Mouse (Mus musculus): ENCODE results near the gene Tcn2.
"Not testable (repeated sequence)": the region's sequence is repeated elsewhere in the genome, so short reads cannot be mapped to it uniquely, and the experiment has no call there.

Tcn2 gene

DNA sequence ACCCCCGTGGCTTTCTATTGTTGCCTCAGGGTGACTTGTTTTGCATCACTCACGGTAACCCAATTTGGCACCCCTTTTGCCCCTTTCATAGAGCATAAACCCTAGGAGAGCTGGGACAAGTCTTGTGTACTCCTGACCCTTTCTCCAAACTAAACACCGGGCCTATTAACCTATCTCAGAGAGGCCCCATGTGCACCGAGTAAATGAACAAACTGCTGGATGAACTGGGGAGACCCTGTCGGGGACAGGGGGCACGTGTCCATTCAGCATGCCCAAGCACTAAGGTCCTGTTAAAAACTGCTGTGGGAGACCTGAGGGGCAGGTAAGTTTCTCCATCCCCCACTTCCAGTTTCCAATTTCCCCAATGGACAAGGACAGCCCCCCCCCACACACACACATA is 1.0 kb downstream of the Tcn2 start:
- peak; percentile 12 for DNase-seq (ENCODE audit: low read depth, low spot score)

DNA sequence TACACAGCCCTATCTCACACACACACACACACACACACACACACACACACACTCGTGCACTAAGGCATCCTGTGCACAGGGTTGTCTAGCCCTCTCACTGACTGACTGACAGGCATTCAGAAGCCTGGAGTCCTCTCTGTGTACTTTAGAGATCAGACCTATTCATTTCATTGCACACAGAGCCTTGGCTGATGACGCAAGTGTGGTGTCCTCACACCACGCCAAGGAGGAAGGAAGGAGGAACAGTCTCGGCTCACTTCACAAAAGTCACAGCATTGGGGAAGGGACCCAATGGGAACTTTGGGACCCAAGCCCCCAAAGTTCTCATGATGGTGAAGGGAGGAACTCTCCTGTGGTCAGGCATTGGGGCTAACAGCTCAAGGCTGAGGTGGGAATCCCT is 1.9 kb downstream of the Tcn2 start:
- DNase-seq (ENCODE audit: low read depth, low spot score): no peak

DNA sequence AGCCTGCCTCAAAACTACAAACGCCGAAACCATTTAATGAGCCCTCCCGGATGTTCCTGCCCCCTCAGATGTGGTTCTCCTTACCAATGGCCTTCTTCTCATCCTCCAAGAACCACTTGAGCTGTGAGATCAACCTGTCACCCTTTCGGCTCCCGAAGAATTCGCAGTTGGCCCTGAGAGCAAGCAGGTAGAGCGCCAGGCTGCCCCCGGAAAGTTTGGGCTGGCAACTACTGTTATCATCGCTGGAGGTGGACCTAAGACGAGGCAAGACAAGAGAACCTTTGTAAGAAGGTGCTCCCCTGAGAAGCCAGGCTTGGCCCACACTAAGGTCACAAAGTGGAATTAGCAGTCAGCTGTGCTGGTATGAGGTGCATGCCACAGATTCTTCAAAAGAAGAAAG is 6.0 kb downstream of the Tcn2 start:
- no peak for DNase-seq (ENCODE audit: low read depth, low spot score)

DNA sequence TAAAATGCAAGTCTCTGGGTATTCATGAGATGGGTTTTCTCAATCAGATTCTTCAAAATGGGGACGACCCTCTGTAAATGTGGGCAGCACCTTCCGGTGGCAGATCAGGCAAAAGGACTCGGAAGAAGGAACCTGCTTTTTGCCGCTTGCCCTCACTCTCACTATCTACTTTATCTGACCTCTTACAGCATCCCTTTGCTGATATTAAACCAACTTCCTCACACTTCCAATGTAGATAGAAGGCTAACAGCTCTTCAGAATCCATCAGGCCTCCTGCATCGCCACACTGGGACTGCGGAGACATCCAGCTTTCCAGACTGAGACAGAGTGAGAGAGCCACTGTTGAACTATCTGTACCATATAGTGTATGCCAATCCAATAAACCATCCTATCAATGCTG is 9.2 kb downstream of the Tcn2 start:
- no peak for DNase-seq (ENCODE audit: low read depth, low spot score)

DNA sequence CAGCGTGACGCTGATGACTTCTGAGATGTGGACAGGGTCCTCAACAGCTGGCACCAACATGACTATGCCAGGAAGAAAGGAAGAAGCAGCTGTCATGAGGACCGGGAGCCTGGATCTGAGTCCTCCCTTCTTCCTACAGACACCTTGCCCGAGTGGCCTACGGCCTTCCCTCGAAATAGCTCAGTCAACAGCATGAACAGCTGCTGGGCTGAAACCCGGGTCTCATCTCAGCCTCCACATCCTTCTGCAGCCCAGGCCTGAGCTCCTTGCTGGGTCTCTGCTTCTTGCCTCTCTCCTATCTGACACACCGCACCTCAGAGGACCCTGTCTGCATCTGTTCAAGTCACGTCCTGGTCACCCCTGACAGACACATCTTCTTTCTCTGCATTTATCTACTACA is 9.8 kb downstream of the Tcn2 start:
- DNase-seq (ENCODE audit: low read depth, low spot score): no peak

DNA sequence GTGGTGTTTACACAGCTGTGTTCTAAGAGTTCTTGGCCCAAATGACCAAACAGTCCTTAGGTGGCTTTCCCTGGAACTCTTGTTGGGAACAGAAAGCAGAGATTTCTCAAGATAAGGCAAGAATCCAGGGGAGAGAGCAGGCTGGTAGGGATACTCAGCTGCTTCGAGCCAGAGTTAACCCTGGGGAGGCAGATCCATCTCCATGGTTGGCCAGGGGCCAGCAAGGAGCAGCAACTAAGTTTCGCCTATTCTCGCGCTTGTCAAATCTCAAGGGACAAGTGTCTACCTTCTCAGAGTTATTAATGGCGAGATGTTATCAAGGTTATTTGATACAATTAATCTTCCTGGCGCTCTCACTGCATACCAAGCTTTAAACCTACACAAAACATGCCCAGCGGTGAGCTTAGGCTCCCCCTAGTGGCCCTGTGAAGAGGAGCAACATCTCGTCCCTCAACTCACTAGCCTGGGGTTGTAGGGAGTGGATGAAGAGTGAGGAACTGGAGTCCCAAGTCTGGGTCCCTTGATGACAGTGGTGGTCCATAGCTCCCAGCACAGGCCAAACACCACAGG is 10.6 kb downstream of the Tcn2 start:
- DNase-seq (ENCODE audit: low read depth, low spot score): peak; percentile 76

DNA sequence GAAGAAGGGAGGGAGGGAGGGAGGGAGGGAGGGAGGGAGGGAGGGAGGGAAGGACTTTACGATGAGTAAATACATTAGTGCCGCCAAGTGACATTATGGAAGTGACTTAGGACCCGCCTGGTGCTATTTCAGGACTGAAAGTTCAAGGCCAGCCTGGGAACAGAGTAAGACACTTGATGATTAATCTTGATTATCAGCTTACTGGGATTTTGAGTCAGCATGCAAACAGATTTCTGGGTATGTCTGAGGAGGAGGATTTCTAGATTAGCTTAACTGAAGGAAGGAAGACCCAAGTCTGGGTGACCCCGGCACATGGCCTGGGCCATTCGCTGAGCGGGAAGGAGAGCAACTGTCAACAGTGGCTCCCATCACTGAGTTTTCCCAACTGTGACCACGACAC is 11.5 kb downstream of the Tcn2 start:
- DNase-seq (ENCODE audit: low read depth, low spot score): no peak

DNA sequence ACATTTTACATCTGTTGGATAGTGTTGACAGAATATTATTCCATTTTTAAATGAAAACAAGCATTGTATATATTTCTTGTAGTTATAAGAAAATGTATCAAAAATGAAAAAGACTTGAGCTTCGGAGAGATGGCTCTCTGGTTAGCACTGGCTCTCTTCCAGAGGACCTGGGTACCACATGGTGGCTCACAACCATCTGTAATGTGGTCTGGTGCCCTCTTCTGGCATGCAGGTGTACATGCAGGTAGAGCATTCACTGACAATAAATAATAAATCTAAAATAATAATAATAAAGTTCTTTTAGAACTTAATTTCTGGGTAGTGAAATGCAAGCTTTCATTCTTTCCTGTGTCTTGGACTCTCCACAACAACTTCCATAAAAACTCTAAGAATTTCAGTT is 13.2 kb downstream of the Tcn2 start:
- DNase-seq (ENCODE audit: low read depth, low spot score): peak; percentile 45

DNA sequence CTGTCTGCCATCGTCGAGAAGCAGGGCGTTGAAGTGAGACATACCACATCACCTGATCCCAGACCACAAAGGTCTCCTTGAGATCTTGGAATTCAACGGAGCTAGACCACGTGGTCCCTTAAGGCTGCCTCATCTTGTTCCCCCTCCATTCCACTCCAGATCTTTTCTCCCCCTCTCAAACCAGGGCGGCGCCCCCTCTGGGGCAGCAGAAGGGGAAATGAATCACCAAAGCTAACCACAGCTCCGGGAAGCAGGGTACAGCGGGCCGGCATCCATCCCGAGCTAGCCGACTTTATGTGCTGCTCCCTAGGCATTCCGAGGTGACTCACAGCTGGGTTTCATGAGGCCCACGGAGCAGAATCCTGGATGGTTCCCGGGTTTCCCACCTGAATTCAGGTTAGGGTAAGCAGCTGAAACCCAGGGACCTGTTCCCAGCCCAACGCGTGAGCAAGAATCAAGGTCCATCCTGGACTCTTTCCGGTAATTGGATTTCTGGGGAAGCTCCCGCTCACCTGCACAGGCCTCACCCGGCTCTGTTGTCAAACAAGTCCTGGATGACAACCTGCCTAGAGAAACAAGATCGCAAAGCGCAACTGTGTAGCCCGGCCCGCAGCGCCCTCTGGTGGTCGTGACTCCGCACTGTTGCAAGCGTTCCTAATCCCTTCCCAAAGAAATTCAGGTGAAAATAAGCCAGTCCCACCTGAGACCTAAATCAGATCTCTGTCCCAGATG is 17.7 kb downstream of the Tcn2 start, which contains the start of gene Slc35e4:
Gene Slc35e4, minus strand, starts transcription at position 556 of the 732 bp plus-strand sequence.
- peak; percentile 86 for DNase-seq (ENCODE audit: low read depth, low spot score)

DNA sequence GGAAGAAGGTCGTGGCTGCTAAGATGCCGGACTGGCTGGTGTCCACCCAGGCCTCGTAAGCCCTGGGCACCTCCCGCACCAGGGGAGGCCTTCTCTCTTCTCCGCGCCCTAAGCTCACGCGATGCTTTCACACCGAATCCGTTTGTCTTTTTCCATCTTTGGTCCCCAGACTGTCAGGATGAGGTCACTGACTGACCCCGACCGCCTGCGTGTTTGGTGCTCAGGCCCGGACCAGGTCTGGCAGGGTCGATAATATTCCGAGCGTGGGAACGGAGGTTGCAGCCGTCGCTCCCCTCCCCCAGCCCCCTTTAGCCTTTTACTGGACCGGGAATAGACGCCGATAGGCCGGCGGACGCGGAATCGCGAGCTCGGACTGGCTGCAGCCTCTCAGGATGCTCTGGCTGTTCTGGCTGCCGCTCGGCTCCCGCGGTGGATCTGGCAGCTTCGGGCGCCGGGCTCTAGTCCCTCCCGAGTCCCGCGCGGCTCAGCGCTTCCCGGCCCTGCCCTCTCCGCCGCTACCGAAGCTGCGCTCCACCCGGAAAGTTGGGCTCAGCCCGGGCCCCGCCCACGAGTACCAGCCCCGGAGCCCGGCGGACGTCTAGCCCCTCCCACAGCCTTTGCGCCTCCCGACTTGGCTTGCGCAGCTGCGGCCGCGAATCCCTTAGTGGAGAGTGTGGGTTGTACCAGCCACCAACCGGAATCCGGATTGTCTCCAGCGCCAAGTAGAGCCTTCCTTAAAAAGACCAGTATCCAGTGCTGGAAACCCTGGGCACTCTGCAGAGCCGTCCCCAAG is 18.4 kb downstream of the Tcn2 start:
- peak; percentile 84 for DNase-seq (ENCODE audit: low read depth, low spot score)

DNA sequence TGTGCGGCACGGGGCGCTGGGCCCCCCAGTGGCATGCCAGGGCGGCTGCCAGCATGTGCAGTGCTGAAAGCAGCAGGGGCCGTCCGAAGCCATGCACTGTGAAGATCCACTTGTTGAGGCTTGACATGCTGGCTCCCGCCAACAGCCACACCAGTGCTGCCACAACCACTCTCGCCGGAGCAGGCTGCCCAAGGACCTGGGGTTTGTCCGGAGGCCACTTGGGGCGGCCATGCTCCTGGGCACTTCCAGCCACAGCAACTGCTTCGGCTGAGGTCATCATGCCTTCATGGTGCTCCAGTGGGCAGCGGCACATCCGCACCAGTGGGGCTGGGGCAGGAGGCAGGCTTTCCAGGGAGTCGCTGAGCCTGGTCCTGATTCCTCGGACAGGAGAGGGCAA is 19.1 kb downstream of the Tcn2 start:
- DNase-seq (ENCODE audit: low read depth, low spot score): no peak

DNA sequence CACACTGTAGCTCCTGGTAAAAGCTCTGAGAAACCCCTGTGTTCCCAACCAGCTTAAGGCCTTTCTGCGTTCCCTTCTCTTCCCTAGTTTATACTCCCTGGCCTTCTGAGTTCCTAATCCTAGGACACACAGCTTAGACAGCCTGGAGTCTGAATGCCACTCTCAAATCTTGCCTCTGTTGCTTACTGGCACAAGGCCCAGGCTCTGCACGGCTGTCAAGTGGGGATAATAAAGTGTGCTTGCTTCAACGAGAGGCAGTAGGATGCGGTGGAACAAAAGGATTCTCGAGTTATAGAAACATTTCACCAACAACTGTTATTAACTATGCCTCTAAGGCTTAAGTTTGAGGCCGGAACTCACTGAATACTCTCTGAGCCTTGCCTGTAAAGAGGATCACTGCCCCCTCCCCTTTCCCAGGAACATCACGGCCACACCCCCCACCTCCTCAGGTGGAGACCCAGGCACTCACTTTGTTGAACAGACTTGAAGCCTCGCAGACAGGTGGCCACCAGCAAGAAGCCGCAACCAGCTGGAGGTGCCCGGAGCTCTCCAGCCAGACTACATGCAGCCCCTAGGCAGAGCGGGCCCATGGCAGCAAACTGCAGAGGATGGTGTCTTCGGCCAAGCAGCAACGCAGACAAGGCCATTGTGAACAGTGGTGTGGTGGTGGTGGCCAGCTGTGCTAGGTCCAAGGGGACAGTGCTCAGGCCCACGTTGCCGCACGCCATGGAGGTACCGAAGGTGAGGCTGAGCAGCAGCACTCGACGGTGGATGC is 19.7 kb downstream of the Tcn2 start:
- no peak for DNase-seq (ENCODE audit: low read depth, low spot score)

DNA sequence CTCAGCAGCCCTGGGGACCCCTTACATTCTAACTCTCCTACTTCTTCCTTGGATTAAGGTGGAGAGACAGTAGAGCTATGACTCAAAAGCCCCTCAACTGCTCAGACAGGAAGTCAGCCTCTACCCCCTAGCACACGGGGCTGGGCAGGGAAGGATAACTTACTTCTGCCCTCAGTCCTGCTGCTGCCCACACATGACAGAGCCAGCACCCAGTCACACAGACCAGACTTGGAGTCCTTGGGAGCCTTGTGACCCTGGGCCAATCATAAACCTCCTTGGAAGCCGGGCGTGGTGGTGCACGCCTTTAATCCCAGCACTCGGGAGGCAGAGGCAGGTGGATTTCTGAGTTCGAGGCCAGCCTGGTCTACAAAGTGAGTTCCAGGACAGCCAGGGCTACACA is 20.5 kb downstream of the Tcn2 start:
- not testable (repeated sequence) for DNase-seq (ENCODE audit: low read depth, low spot score)

DNA sequence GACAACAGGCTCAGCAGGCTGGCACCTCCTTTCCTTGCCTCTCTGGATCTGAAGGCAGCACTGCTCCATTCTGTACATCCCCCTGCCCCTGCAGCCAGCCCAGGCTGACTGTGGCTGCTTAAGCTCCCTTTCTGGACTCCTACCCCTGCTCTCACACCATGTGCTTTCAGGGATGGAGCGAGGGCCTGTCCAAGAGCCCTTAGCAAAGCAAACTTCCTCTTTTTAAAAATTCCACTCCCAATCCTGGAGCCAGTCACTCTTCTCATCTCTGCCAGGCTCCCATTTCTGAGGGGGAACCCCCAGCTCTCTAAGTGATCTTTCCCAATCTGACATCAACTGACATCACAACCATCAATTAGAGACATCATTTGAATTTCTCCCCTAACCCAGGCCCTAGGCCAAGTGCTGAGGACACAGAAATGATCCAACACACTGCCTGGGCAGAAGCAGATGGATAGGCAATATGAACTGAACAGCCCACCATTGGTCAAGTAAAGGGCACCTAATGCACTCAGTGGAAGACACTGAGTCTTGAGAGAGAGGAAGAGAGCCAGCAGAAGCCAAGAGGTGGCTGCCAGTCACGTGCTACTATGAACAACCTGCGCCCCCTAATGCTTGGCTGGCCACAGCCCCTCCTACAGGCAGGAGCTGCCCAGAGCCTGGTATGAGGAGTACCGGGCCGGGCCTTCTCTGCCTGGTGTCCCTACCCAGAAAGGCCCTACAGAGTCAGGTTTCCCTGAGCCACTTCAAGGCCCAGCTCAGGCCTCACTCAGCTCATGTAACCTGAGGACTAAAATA is 21.2 kb downstream of the Tcn2 start:
- DNase-seq (ENCODE audit: low read depth, low spot score): no peak

DNA sequence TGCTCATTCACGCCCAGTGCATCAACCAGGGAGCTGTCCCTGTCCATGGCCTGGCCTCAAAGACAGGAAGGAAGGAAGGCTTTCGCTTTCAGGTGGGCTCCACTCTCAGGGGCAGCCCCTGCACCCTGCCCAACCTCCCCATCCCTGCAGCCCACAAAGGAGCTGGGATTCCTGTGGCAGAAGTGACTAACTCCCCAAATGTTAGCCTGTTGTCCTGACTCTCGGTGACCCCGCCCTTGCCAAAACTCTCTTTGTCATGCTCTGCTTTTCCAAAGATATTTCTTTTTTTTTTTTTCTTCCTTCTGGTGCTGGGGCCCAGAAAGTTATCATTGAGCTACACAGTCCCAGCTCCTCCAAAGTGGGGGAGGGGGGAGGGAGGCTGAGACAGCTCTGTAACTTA is 22.7 kb downstream of the Tcn2 start:
- no peak for DNase-seq (ENCODE audit: low read depth, low spot score)

DNA sequence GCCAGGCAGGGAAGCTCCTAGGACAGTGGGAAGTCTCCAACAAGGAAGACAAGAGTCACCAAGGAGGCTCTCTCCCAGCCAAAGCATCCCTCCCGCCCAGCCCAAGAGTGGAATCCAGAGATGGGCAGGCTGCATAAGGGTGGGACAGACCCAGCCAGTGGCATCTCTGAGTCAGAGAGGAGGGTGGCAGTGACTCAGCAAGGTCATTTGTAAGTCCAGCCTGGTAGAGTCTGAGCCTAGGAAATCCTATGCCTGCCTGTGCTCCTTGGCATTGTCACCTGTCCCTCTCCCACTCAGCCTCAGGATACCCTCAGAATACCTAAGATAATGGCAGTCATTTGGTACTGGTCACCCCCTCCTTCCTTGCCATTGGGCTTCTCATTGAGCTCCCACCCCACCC is 26.5 kb downstream of the Tcn2 start:
- no peak for DNase-seq (ENCODE audit: low read depth, low spot score)

DNA sequence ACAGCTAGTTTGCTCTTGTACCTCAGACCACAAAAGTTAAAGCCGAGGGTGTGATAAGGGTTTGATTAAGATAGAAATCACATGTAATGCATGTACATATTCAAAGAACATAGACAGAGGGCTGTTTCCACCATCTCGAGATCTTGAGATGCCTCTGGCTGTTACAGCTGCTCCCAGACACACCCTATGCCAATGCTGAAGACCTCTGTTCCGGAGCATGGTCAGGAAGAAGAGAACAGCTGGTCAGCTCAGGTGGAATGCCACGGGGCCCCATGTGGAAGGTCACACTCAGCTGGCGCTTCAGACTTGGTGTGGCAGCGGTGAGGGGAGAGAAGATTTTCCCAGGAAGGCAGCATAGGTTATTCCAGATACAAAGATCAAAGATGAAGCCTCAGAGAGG is 27.3 kb downstream of the Tcn2 start:
- no peak for DNase-seq (ENCODE audit: low read depth, low spot score)

DNA sequence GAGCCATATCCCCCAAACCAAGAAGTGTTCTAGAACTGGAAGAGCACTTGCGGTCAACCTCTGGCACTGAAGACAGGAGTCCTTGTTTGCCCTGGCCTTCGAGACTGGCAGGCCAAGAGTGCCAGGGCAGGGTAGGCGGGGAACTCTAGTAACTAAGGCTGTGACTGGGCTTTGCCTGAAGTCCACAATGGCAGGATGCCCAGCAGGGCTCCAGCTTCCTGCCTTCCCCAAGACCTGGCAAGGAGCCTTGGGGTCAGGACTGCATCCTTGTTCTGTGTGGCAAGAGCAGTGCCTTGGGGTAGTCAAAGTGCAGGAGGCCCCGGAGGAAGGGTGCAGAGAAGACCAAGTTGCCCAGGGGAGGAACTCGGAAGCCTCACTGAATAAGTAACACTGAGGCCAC is 28.9 kb downstream of the Tcn2 start:
- DNase-seq (ENCODE audit: low read depth, low spot score): no peak

DNA sequence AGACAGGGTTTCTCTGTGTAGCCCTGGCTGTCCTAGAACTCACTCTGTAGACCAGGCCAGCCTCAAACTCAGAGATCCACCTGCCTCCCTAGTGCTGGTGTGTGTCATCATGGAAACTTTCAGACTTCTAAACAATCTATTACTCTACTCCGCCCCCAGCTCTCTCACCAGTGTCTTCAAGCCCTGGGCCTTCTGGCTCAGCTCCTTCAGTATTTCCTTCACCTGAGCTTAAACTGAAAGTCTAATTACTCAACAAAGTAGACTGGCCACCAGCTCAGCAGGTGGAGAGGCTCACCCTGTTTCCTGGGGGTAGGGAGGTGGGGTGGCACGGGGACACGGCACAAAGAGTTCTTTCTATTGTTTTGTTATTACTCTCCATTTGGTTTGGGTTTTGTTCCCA is 29.4 kb downstream of the Tcn2 start:
- no peak for DNase-seq (ENCODE audit: low read depth, low spot score)

DNA sequence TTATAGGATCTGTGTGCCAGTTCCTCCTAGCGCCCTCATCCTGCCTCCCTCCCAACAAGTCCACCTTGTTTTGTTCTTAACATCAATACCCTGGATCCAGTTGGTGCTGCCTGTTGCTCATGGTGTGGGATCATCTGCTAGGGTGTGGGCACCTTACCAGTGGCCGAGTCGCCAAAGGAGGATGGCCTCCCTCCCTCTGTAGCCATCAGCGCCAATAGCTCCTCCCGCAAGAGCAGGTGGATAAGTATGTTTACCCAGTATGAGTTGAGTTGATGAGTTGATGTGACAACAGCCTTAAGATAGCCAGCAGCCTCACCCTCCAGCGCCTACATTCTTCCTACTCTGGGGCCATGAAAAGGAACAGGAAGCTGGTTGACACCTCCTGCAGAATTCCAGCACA is 31.7 kb downstream of the Tcn2 start:
- DNase-seq (ENCODE audit: low read depth, low spot score): no peak

DNA sequence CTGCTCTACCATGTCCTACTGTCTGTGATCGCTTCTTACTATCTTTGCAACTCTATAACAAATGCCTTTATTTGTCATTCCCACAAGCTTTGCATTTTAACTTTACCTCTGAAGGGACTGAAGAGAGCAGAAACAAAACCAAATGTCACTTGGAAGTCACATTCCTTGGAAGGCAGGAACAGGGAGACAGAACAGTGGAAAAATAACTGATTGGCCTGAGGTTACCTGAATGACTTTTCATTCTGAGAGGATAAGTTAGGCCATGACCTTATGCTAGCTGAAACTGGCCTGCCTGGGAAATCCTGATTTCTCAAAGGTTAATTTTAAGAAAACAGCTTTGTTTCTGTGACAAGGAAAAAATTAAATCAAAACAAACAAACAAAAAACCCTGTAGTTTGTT is 36.0 kb downstream of the Tcn2 start:
- no peak for DNase-seq (ENCODE audit: low read depth, low spot score)

Measured in R1 (cell line).